Mouse (Mus musculus) naive thymus-derived CD4-positive, alpha-beta T cell, adult 2 months (primary cell): ENCODE measurements around the gene Ap1g2.

Experiments
- DNase-seq: peaks from one replicate; pipeline ENCODE4 v3.0.0-alpha.2; 2011; ENCODE audit warnings: low read depth

Ap1g2 gene

GRCm38 (mm10) chr14:55055167-55055834, 51.1 kb downstream of the Ap1g2 start:
- DNase-seq = no peak

- DNase-seq = no peak
These were observed 52.1 kb downstream of the Ap1g2 start for GRCm38 (mm10) chr14:55054191-55054749.

- DNase-seq = no peak
These were observed 52.6 kb downstream of the Ap1g2 start for GRCm38 (mm10) chr14:55053708-55054190.

DNA sequence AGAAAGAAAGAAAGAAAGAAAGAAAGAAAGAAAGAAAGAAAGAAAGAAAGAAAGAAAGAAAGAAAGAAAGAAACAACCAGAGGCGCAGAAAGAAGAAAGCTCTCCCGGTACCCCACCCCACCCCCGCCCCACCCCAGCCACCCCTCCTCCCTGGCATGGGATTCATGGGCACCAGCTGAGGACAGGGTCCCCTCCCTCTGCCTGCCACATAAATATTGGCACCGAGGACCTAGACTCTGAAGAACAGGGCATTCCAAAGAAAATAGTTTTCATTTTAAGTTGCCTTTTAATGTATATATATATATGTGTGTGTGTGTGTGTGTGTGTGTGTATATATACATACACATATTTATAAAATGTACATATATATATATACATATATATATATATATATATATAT, 53.3 kb downstream of the Ap1g2 start:
- DNase-seq = no peak

DNA sequence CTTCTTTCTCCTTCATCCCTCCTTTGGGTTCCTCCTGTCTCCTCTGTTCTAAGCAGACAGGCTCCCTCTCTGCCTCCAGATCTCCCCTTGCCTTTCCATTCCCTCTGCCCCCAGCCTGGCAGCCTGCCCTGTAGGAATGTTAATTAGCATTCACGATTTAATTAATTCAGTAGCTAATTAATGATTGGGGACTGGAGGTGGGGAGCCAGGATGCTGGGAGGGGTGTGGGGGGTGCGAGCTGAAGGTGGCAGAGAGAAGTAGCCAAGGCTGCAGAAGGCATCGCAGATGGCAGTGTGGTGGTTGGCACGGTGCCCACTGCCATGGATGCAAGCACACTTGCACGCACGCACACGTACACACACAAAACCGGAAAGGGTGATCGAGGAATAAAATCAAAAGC, 53.9 kb downstream of the Ap1g2 start:
- DNase-seq = no peak
